Mouse (Mus musculus): ENCODE measurements at regions not wholly inside any gene's neighbourhood (a gene's known extent, or its start where the extent isn't known, plus 50 kb on each side); places are given as distances from the start of the nearest gene placed in this dataset.

DNA sequence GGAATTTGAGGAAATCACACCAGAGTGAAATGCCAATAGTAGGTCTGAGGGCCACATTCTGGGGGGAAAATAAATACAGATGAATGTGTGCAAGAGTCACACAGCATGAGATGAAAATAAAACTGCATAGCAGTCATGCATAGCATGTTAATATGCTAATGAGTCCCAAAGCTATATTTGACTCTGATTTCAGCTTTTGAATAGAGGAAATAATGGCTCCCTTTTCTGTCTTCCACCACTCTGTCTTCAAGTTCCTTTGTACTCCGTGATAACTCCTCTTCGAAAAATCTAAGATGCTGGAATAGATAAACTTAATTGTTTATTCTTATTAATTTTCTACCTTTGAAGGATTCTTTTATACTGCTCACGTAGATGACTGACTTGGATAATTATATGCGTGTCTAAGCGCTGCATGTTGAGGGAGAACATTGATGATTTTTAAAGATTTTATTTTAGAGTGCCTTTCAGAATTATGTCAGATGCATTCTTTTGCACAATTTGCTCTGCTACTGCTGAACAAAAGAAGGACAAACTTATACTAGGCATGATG, 916.4 kb downstream of the Gbe1 start:
- TF ChIP-seq CTCF (IDR thresholded peaks at IDR 0.05; ENCODE audit: borderline replicate concordance, insufficient read depth, low read length) (no peak), POLR2A (IDR thresholded peaks at IDR 0.05; ENCODE audit: low read depth, low read length) (no peak)
